Mouse (Mus musculus) intestine, postnatal 0 days (tissue): ENCODE data around the gene Hao2. TPM values are rescaled to one million over a fixed set of nuclear protein-coding genes. Genes with fewer than 3 reads are reported as not detected.

Experiments
- ATAC-seq: fragments of 200-750 bp; cut with Nextera tagmentation; 2 replicates; pipeline ENCODE4 v1.8.0; 2017; ENCODE audit warnings: mild to moderate bottlenecking, moderate TSS enrichment, moderate library complexity
- H3K27ac ChIP-seq: fragments of 300-500 bp; sonication (generic); 2 replicates; pipeline ENCODE4 v1.5.1; 2014; ENCODE audit warnings: mild to moderate bottlenecking, low read depth, low read length, moderate library complexity
- H3K27me3 ChIP-seq: fragments of 300-500 bp; sonication (generic); replicated peaks from 2 replicates; pipeline ENCODE4 v1.6.1; 2014; ENCODE audit warnings: low read length, mixed read lengths; ENCODE audit not compliant: control insufficient read depth, insufficient read depth
- H3K36me3 ChIP-seq: fragments of 300-500 bp; sonication (generic); 2 replicates; pipeline ENCODE4 v1.6.1; 2014; ENCODE audit warnings: mild to moderate bottlenecking, moderate library complexity; ENCODE audit not compliant: control insufficient read depth, insufficient read depth
- H3K4me1 ChIP-seq: fragments of 300-500 bp; sonication (generic); replicated peaks from 2 replicates; pipeline ENCODE4 v1.6.1; 2014; ENCODE audit warnings: antibody characterized with exemption, low read length, mixed read lengths; ENCODE audit not compliant: control insufficient read depth, insufficient read depth
- H3K4me2 ChIP-seq: fragments of 300-500 bp; sonication (generic); replicated peaks from 2 replicates; pipeline ENCODE4 v1.6.1; 2014; ENCODE audit warnings: low read depth, mild to moderate bottlenecking, moderate library complexity
- H3K4me3 ChIP-seq: fragments of 300-500 bp; sonication (generic); 2 replicates; pipeline ENCODE4 v1.5.1; 2014; ENCODE audit warnings: low read depth, low read length
- H3K9ac ChIP-seq: fragments of 300-500 bp; sonication (generic); 2 replicates; pipeline ENCODE4 v1.6.1; 2014; ENCODE audit warnings: mild to moderate bottlenecking, low read depth, low read length
- H3K9me3 ChIP-seq: fragments of 300-500 bp; sonication (generic); 2 replicates; pipeline ENCODE4 v1.6.1; 2016; ENCODE audit warnings: mixed run types; ENCODE audit not compliant: control insufficient read depth
- CTCF ChIP-seq: sonication (generic); IDR thresholded peaks from 2 replicates; pipeline ENCODE4 v1.5.1; 2016; ENCODE audit warnings: low read depth, mild to moderate bottlenecking, control low read depth, antibody characterized with exemption, moderate library complexity
- WGBS: fragments of 180-500 bp; shearing (Covaris S2); extraction: QIAGEN DNeasy Blood & Tissue Kit; methylation state at CpG from one replicate; pipeline ENCODE4 v1.1.7; 2014; 5-methylcytosine and 5-hydroxymethylcytosine counted together
- polyA plus RNA-seq: library from polyadenylated mRNA; unstranded; fragments of >200 nt; fragmentation: Nextera tagmentation; extraction: Ambion mirVana; gene quantifications from 2 replicates; pipeline ENCODE4 v1.2.1, GENCODE M21; 2015

Hao2 gene
- polyA plus RNA-seq, 1 experiment from 2014 or later = 32.5 TPM

DNA sequence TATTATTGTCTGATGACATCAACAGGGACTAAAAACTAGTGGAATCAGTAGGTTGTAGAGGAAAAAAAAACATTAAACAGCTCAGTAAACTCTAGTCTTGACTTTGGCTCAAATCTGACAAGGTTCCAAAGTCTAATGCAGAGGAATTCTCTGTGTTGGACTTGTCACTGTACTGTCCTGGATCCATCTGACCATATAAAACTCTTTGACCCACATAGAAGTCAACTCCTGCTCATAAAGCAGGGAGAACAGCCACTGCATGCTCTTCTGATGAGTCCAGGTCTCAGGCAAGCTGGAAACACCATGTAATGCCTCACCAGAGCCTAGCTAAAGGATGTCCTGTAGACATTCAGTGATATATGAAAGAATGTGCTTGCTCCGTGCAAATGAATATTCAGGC lies 41.0 kb upstream of the Hao2 start:
- H3K4me1 ChIP-seq = peaks cover 9% of the 10 kb centered on the region; the same call in 1 of the 2 replicates
- no peak for ATAC-seq
- no peak overlapping the region for H3K27ac ChIP-seq
- H3K9me3 ChIP-seq = no peaks in the 10 kb centered on the region
- H3K27me3 ChIP-seq = no peaks in the 10 kb centered on the region
- TF ChIP-seq CTCF = no peak
- no peak overlapping the region for H3K9ac ChIP-seq
- H3K4me3 ChIP-seq = no peak overlapping the region
- no peak overlapping the region for H3K4me2 ChIP-seq
- 57% methylated on average over 1 of the region's 1 CpGs for WGBS
- no peaks in the 10 kb centered on the region for H3K36me3 ChIP-seq

DNA sequence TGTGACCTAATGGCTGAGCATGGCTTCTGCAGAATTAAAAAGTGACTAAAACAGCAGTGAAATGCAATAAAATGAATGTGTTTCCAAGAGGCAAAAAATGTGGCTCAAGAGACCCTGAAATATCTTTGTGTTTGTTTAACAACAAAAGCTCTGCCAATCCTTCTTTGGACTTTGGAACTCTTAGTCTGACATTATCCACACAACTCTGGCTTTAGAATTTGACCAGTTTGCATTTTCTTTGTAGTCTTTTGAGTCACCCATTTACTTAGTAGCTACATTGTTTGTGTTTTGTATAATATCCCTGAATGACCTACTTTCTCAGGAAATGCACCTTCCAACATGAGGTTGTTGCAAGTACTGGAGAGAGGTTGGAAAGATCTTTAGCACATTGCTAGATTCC lies 39.4 kb upstream of the Hao2 start:
- no peak overlapping the region for H3K27ac ChIP-seq

DNA sequence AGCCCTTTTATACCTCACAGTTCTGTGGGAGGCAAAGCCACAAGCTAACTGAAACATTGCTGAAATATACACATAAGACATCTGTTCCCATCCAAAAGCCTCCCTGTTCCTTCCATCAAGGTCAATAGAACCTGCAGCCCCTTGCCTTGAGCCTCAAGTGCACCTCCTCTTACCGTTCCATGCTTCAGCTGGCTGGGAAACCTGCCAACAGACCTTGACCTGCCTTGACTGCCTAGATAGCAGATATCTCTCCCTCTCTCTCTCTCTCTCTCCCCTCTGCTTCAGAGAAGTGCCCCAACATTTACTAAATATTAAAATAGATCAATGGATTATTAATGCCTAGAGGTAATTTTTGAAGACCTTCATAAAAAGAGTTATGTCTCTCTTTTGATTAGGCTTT lies 38.8 kb upstream of the Hao2 start:
- Histone ChIP-seq H3K9ac (no peak overlapping the region), H3K27ac (no peak overlapping the region), H3K27me3 (no peaks in the 10 kb centered on the region), H3K9me3 (no peaks in the 10 kb centered on the region), H3K36me3 (no peaks in the 10 kb centered on the region), H3K4me3 (no peak overlapping the region), H3K4me2 (no peak overlapping the region), H3K4me1 (peaks cover 9% of the 10 kb centered on the region; the same call in 1 of the 2 replicates)
- no peak for TF ChIP-seq CTCF
- ATAC-seq = no peak
- 13% methylated on average over 1 of the region's 1 CpGs for WGBS

More for the DNA sequence above, 39.4 kb upstream of the Hao2 start:
- Histone ChIP-seq H3K9ac (no peak overlapping the region), H3K4me1 (peaks cover 9% of the 10 kb centered on the region; the same call in 1 of the 2 replicates), H3K4me2 (no peak overlapping the region), H3K36me3 (no peaks in the 10 kb centered on the region), H3K4me3 (no peak overlapping the region), H3K9me3 (no peaks in the 10 kb centered on the region), H3K27me3 (no peaks in the 10 kb centered on the region)
- TF ChIP-seq CTCF = no peak
- ATAC-seq = no peak

DNA sequence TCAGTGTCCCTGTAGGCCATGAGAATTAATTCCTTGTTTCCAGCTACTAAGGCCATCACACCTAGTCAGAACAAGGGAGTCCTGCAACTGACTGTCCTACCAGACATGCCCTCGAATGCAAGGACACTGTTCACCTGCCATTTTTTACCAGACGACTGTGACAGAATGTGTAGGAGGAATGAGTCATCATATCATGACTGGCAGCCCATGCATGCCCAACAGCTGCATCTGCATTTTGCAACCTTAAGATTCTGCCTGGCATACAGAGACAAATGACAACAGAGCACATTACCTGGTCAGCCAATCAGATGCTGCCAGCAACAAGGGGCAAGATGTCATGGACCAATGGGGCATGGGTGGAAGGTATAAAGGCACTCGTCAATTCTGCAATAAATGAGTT lies 27.4 kb upstream of the Hao2 start:
- Histone ChIP-seq H3K9ac (no peak overlapping the region), H3K4me2 (no peak overlapping the region), H3K27me3 (no peaks in the 10 kb centered on the region), H3K4me1 (no peaks in the 10 kb centered on the region), H3K36me3 (no peaks in the 10 kb centered on the region), H3K4me3 (no peak overlapping the region), H3K9me3 (no peaks in the 10 kb centered on the region), H3K27ac (no peak overlapping the region)
- no peak for TF ChIP-seq CTCF
- ATAC-seq = no peak
- WGBS = 75% methylated on average over 3 of the region's 3 CpGs

DNA sequence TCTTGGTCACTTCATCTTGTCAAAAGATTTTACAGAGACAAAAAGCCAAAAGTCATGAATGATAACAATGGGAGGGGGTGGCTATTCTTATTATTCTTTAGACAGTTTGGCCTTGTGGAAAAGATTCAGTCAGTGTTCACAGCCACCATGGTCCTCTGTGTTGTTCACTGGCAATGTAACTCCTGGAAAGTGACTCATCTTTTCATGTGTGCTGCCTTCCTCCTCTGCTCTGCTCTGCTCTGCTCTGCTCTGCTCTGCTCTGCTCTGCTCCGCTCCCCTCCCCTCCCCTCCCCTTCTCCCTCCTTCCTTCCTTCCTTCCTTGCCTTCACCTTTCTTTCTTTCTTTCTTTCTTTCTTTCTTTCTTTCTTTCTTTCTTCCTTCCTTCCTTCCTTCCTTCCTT lies 24.2 kb upstream of the Hao2 start:
- no peaks in the 10 kb centered on the region for H3K27me3 ChIP-seq
- no peak overlapping the region for H3K27ac ChIP-seq
- H3K36me3 ChIP-seq = no peaks in the 10 kb centered on the region
- no peak for ATAC-seq
- TF ChIP-seq CTCF = no peak
- no peaks in the 10 kb centered on the region for H3K9me3 ChIP-seq
- no peak overlapping the region for H3K4me3 ChIP-seq
- WGBS = 67% methylated on average over 1 of the region's 1 CpGs
- no peak overlapping the region for H3K4me2 ChIP-seq
- H3K4me1 ChIP-seq = no peaks in the 10 kb centered on the region
- no peak overlapping the region for H3K9ac ChIP-seq

DNA sequence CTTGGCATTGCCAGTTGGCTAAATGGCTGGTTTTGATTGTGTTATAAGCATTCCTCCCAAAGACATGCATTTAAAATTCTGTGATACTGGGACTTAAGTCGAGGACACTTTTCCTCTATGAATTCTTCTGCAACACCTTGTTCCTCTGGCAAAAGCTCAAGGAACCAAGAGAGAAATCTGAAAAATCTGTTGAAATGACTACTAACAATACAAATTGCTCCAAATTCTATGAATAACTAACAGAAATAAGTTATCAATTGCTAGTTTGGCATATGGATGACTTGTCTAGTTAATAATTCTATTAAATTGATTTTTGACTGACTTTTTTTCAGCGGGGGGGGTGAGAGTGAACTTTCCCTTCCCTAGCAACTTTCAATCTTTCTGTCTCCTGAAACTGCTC lies 23.8 kb upstream of the Hao2 start:
- H3K27me3 ChIP-seq = no peaks in the 10 kb centered on the region
- ATAC-seq = no peak
- H3K4me2 ChIP-seq = no peak overlapping the region
- H3K9ac ChIP-seq = no peak overlapping the region
- WGBS = 65% methylated on average over 2 of the region's 2 CpGs
- no peaks in the 10 kb centered on the region for H3K4me1 ChIP-seq
- H3K9me3 ChIP-seq = no peaks in the 10 kb centered on the region
- H3K36me3 ChIP-seq = no peaks in the 10 kb centered on the region
- H3K27ac ChIP-seq = no peak overlapping the region
- no peak overlapping the region for H3K4me3 ChIP-seq
- TF ChIP-seq CTCF = no peak

DNA sequence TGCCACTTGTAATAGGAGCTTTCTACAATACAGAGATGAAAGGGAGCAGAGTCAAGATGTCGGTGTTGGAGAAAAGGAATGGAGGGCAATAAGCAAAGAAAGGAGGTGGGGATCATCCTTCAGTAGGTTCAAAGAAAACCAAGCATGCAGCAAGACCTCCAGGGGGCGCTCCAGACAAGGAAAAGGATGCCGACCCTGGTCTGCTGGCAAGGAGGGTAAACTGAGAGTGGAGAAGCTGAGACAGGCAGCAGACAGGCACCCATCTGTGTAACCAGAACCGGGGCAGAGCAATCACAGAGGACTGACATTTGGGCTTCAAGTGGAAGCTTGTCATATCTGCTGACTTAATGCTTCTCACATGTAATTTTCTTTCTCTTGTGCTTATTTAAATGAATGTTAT lies 22.6 kb upstream of the Hao2 start:
- Histone ChIP-seq H3K27ac (no peak overlapping the region), H3K9ac (no peak overlapping the region), H3K4me1 (no peaks in the 10 kb centered on the region), H3K36me3 (no peaks in the 10 kb centered on the region), H3K27me3 (no peaks in the 10 kb centered on the region), H3K4me2 (no peak overlapping the region), H3K4me3 (no peak overlapping the region), H3K9me3 (no peaks in the 10 kb centered on the region)
- TF ChIP-seq CTCF = peak; percentile 84
- no peak for ATAC-seq
- WGBS = 6% methylated on average over 4 of the region's 4 CpGs
